In genomic region chr7:46748459-46748858, GRCm38 (mm10) we compare ENCODE assay signal across 37 mouse cellular contexts. TPM values are rescaled to one million over a fixed set of nuclear protein-coding genes. Genes with fewer than 3 reads are reported as not detected.
A peak's percentile ranks its signal among the peaks of the same experiment; 100 is the strongest.
DNase-seq lines count a peak whose midpoint lies in the region; TF ChIP-seq lines count a peak whose summit lies in the region.
"Had no signal": no experiment of that assay in that cellular context is flagged by ENCODE, and none has a peak within 500 bp of the region (broad histone marks: within the 10 kb centered on the region; RNA-seq: fewer than 3 reads in every experiment).

No protein-coding gene starts in this region.

- H3K4me1 ChIP-seq in lung, adult 2 months (ENCODE audit: control insufficient read depth, insufficient read depth, low read length): peaks cover 2% of the 10 kb centered on the region; the same call in 1 of the 2 replicates
- peaks cover 4% of the 10 kb centered on the region; the same call in 1 of the 2 replicates for H3K4me1 ChIP-seq in brown adipose tissue, adult 24 weeks (ENCODE audit: control insufficient read depth, insufficient read depth, insufficient read length, low read length)
- H3K4me1 ChIP-seq: intestine, embryonic 15.5 days; liver, embryonic 15.5 days had no signal

- intact Hi-C loops in left cerebral cortex, postnatal 14 days (cut with DNase I): no loop called here

- no peak for TF ChIP-seq POLR2A in lung, adult 2 months (IDR thresholded peaks at IDR 0.05; ENCODE audit: borderline replicate concordance, extremely low read depth, low read depth, low read length)

- DNase-seq in gastrocnemius, adult 18-20 months (ENCODE audit: low spot score): peak; percentile 50
- DNase-seq in gastrocnemius, adult 8-10 months (ENCODE audit: low spot score in 2 of 2): no peak
- DNase-seq in lung, postnatal 10 days: peak; percentile 11
- DNase-seq in lung, adult 2 months: no peak
- DNase-seq in NIH3T3 (ENCODE audit: low read depth): peak; percentile 37
- no peak for DNase-seq in natural killer cell, adult 2 months (ENCODE audit: low spot score in 2 of 2)
- DNase-seq in left cerebral cortex, postnatal 14 days (ENCODE audit: low spot score in 2 of 2): no peak
- DNase-seq: adrenal gland, postnatal 25 days; cerebellum, adult 11-12 months; cerebellum, postnatal 14 days; gastrocnemius, postnatal 10 days; kidney, adult 8-10 months; kidney, postnatal 14 days; liver; lung, postnatal 14 days; right cerebral cortex, postnatal 4 days; thymus, adult 18-20 months; thymus, postnatal 4 days had no signal

- TF ChIP-seq CTCF in lung, adult 2 months (IDR thresholded peaks at IDR 0.05; ENCODE audit: insufficient read depth, low read length): no peak

- H3K4me3 ChIP-seq in lung, adult 2 months (replicated peaks; ENCODE audit: extremely low read depth, low read depth, low read length): no peak overlapping the region
- H3K4me3 ChIP-seq in brown adipose tissue, adult 24 weeks (ENCODE audit: insufficient read depth, low read depth, low read length): no peak overlapping the region
- H3K4me3 ChIP-seq: heart, adult 2 months; intestine, embryonic 15.5 days; limb, embryonic 10.5 days; liver, embryonic 15.5 days; myocyte had no signal

- 58% methylated on average over 3 of the region's 3 CpGs for WGBS in lung, adult 2 months

- H3K27ac ChIP-seq in brown adipose tissue, adult 24 weeks (replicated peaks; ENCODE audit: low read depth, low read length): peak overlapping the region; percentile 50; the same call in 1 of the 2 replicates
- H3K27ac ChIP-seq: heart, adult 2 months; intestine, embryonic 15.5 days; limb, embryonic 10.5 days; liver, embryonic 15.5 days had no signal

RNA-seq across cellular contexts. Expression of gene Saa2, which starts 3.1 kb away (rescaled TPM):
- under 1 TPM in 1 of 2 experiments, not detected in 1; 0.40 TPM for total RNA-seq in gastrocnemius, adult 18-20 months (2021)
- total RNA-seq in gastrocnemius, adult 8-10 months (2022): not detected
- polyA plus RNA-seq in lung, adult 2 months (2012; rRNA removed): not detected in 2 replicates
- not detected in 2 replicates for polyA plus RNA-seq in brown adipose tissue, adult 24 weeks (2012; ENCODE audit: insufficient read depth, insufficient read length, missing spikeins)
- total RNA-seq in left cerebral cortex, postnatal 14 days (2021): not detected
- total RNA-seq: adrenal gland, postnatal 25 days; gastrocnemius, postnatal 10 days; heart, adult 2 months; hematopoietic stem cell, adult 5-6 weeks; layer of hippocampus, adult 18-20 months; layer of hippocampus, postnatal 14 days; left cerebral cortex, adult 8-10 months; megakaryocyte-erythroid progenitor cell, adult 5-6 weeks had no signal
- polyA plus RNA-seq: CD4-positive, CD25-positive, alpha-beta regulatory T cell, adult 4 months; forebrain, embryonic 11.5 days; heart, adult 2 months; heart, embryonic 16.5 days; intestine, embryonic 15.5 days; liver, embryonic 15.5 days; midbrain, embryonic 16.5 days; myocyte; neural tube, embryonic 14.5 days; stomach, embryonic 16.5 days had no signal

RNA-seq across cellular contexts. Expression of gene Saa1, which starts 5.7 kb away (rescaled TPM):
- not detected for total RNA-seq in gastrocnemius, adult 18-20 months (2021)
- not detected for total RNA-seq in gastrocnemius, adult 8-10 months (2022)
- polyA plus RNA-seq in lung, adult 2 months (2012; rRNA removed): 2.4 TPM in 1 of 2 replicates, not detected in the other
- not detected in 2 replicates for polyA plus RNA-seq in brown adipose tissue, adult 24 weeks (2012; ENCODE audit: insufficient read depth, insufficient read length, missing spikeins)
- not detected for total RNA-seq in left cerebral cortex, postnatal 14 days (2021)
- total RNA-seq: adrenal gland, postnatal 25 days; heart, adult 2 months; hematopoietic stem cell, adult 5-6 weeks; layer of hippocampus, adult 18-20 months; layer of hippocampus, postnatal 14 days; left cerebral cortex, adult 8-10 months; megakaryocyte-erythroid progenitor cell, adult 5-6 weeks had no signal
- polyA plus RNA-seq: CD4-positive, CD25-positive, alpha-beta regulatory T cell, adult 4 months; forebrain, embryonic 11.5 days; heart, adult 2 months; liver, embryonic 15.5 days; myocyte; neural tube, embryonic 14.5 days had no signal

RNA-seq across cellular contexts. Expression of gene Saa4, which starts 16.1 kb away (rescaled TPM):
- total RNA-seq in gastrocnemius, adult 18-20 months (2021): under 1 TPM in 1 of 2 experiments, not detected in 1; 0.09 TPM
- total RNA-seq in gastrocnemius, adult 8-10 months (2022): not detected
- 0.05 and 0.07 TPM in 2 replicates for polyA plus RNA-seq in lung, adult 2 months (2012; rRNA removed)
- polyA plus RNA-seq in brown adipose tissue, adult 24 weeks (2012; ENCODE audit: insufficient read depth, insufficient read length, missing spikeins): 0.48 TPM in 1 of 2 replicates, not detected in the other
- total RNA-seq in left cerebral cortex, postnatal 14 days (2021): not detected
- total RNA-seq: adrenal gland, postnatal 25 days; gastrocnemius, postnatal 10 days; heart, adult 2 months; hematopoietic stem cell, adult 5-6 weeks; layer of hippocampus, adult 18-20 months; layer of hippocampus, postnatal 14 days; left cerebral cortex, adult 8-10 months; megakaryocyte-erythroid progenitor cell, adult 5-6 weeks had no signal
- polyA plus RNA-seq: CD4-positive, CD25-positive, alpha-beta regulatory T cell, adult 4 months; embryonic facial prominence, embryonic 11.5 days; forebrain, embryonic 11.5 days; heart, adult 2 months; heart, embryonic 16.5 days; hindbrain, embryonic 16.5 days; limb, embryonic 10.5 days; midbrain, embryonic 16.5 days; myocyte; neural tube, embryonic 14.5 days had no signal

RNA-seq across cellular contexts. Expression of gene Saa3, which starts 33.0 kb away (rescaled TPM):
- total RNA-seq in gastrocnemius, adult 18-20 months (2021): not detected
- total RNA-seq in gastrocnemius, adult 8-10 months (2022): not detected
- polyA plus RNA-seq in lung, adult 2 months (2012; rRNA removed): 0.97 and 1.4 TPM in 2 replicates
- polyA plus RNA-seq in brown adipose tissue, adult 24 weeks (2012; ENCODE audit: insufficient read depth, insufficient read length, missing spikeins): 3.2 TPM in 1 of 2 replicates, not detected in the other
- total RNA-seq in left cerebral cortex, postnatal 14 days (2021): not detected
- total RNA-seq: gastrocnemius, postnatal 10 days; hematopoietic stem cell, adult 5-6 weeks; layer of hippocampus, adult 18-20 months; layer of hippocampus, postnatal 14 days; megakaryocyte-erythroid progenitor cell, adult 5-6 weeks had no signal
- polyA plus RNA-seq: CD4-positive, CD25-positive, alpha-beta regulatory T cell, adult 4 months; embryonic facial prominence, embryonic 11.5 days; forebrain, embryonic 11.5 days; limb, embryonic 10.5 days had no signal

RNA-seq across cellular contexts. Expression of gene Saal1, which starts 38.0 kb away (rescaled TPM):
- 1 to 10 TPM; 2.7 to 3.0 TPM for total RNA-seq in gastrocnemius, adult 18-20 months (2021)
- total RNA-seq in gastrocnemius, adult 8-10 months (2022): 1 to 10 TPM; 2.5 to 3.7 (median 3.4) TPM
- 4.5 and 4.9 TPM in 2 replicates for polyA plus RNA-seq in lung, adult 2 months (2012; rRNA removed)
- 3.2 and 4.4 TPM in 2 replicates for polyA plus RNA-seq in brown adipose tissue, adult 24 weeks (2012; ENCODE audit: insufficient read depth, insufficient read length, missing spikeins)
- 1 to 10 TPM; 7.2 to 8.5 TPM for total RNA-seq in left cerebral cortex, postnatal 14 days (2021)

Comparison
In these comparisons a context has a peak if more than half of its experiments do, and no peak if none do; other contexts are left out.
1. DNase-seq: peak in gastrocnemius, adult 18-20 months (single experiment), lung, postnatal 10 days (single experiment) and NIH3T3 (single experiment); none in gastrocnemius, adult 8-10 months (0 of 2), lung, adult 2 months (single experiment), natural killer cell, adult 2 months (0 of 2) and left cerebral cortex, postnatal 14 days (0 of 2).